In the genomic region with DNA sequence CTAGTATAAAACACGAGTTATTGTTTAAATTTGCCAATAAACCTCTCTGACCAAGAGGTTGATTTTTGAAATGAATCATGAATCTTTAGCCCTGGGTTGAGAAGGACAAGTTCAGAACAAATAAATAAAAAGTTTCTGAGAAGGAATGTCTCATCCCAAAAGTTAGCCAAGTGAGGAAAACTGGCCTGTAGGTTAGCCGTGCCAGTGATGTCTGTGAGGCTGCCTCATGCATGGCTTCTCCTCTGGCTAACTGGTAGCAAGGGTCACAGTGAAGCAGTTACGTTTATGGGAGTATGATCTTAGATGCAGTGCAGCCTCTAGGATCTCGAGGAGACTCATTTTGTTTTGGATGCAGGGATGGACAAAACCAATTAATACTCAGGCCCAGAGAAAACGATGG, we compare ENCODE assay signal across 21 mouse cellular contexts.
"Had no signal": no experiment of that assay in that cellular context is flagged by ENCODE, and none has a peak within 500 bp of the region (broad histone marks: within the 10 kb centered on the region; RNA-seq: fewer than 3 reads in every experiment).

No protein-coding gene starts in this region.

- H3K9me3 ChIP-seq: heart, embryonic 10.5 days; heart, embryonic 13.5 days; heart, embryonic 15.5 days; hindbrain, embryonic 13.5 days; hindbrain, embryonic 15.5 days; limb, embryonic 13.5 days; limb, embryonic 15.5 days; liver, embryonic 12.5 days had no signal

- H3K27ac ChIP-seq: heart, embryonic 10.5 days; heart, embryonic 13.5 days; heart, embryonic 15.5 days; hindbrain, embryonic 13.5 days; hindbrain, embryonic 15.5 days; hindbrain, postnatal 0 days; kidney, postnatal 0 days; limb, embryonic 13.5 days; limb, embryonic 15.5 days; liver, embryonic 12.5 days; liver, embryonic 14.5 days had no signal

- H3K4me3 ChIP-seq: heart, embryonic 10.5 days; heart, embryonic 13.5 days; heart, embryonic 15.5 days; hindbrain, embryonic 13.5 days; hindbrain, embryonic 15.5 days; limb, embryonic 13.5 days; limb, embryonic 15.5 days; liver, embryonic 12.5 days had no signal

- H3K36me3 ChIP-seq: heart, embryonic 10.5 days; heart, embryonic 13.5 days; heart, embryonic 15.5 days; hindbrain, embryonic 13.5 days; hindbrain, embryonic 15.5 days; limb, embryonic 13.5 days; limb, embryonic 15.5 days; liver, embryonic 12.5 days had no signal

- DNase-seq: forebrain, postnatal 0 days; gastrocnemius, postnatal 14 days; gastrocnemius, postnatal 36 days; heart, adult 18-20 months; heart, postnatal 14 days; heart, postnatal 36 days; layer of hippocampus, adult 9-11 months; layer of hippocampus, postnatal 36 days; left cerebral cortex, postnatal 4 days had no signal

- H3K27me3 ChIP-seq: heart, embryonic 13.5 days; heart, embryonic 15.5 days; hindbrain, embryonic 13.5 days; hindbrain, embryonic 15.5 days; limb, embryonic 13.5 days; limb, embryonic 15.5 days; liver, embryonic 12.5 days had no signal

- H3K4me2 ChIP-seq: heart, embryonic 13.5 days; heart, embryonic 15.5 days; hindbrain, embryonic 13.5 days; hindbrain, embryonic 15.5 days; limb, embryonic 13.5 days; limb, embryonic 15.5 days; liver, embryonic 12.5 days had no signal

- H3K9ac ChIP-seq: forebrain, postnatal 0 days; heart, embryonic 13.5 days; heart, embryonic 15.5 days; hindbrain, embryonic 13.5 days; hindbrain, embryonic 15.5 days; limb, embryonic 13.5 days; limb, embryonic 15.5 days; liver, embryonic 12.5 days; liver, embryonic 14.5 days had no signal

- H3K4me1 ChIP-seq: heart, embryonic 15.5 days; hindbrain, embryonic 15.5 days; limb, embryonic 13.5 days; limb, embryonic 15.5 days; liver, embryonic 12.5 days had no signal

- ATAC-seq: forebrain, postnatal 0 days; hindbrain, postnatal 0 days; intestine, embryonic 16.5 days; liver, embryonic 12.5 days had no signal
